Mouse (Mus musculus) cerebellum, postnatal 10 days (tissue): Measurements from ENCODE around the gene Mdh1b.

Experiments used
- DNase-seq, 2 experiments: peaks; one replicate each; pipeline ENCODE4 v3.0.0; 2021; ENCODE audit warnings: mixed read lengths in 2 of 2

Gene Mdh1b

DNA sequence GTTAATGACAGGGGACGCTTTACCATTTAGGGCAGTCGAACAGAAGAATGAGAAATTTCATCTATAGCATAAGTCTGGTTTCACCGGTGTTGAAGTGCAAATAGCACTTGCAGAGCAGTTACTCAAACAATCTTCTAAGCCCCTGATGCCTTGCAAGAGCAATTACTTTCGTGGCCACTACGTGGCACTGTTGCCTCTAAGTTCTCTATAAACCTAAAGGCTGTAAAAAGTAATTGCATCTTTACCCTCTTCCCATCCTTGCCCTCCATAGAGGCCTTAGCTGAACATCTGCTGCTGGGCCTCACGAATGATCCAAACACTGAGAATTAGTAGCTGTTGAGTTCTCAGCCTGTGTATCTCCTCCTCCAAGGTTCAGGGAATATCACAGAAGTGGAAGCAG lies 72.1 kb downstream of the Mdh1b start:
- peak; percentile 82 for DNase-seq
